In the genomic region with DNA sequence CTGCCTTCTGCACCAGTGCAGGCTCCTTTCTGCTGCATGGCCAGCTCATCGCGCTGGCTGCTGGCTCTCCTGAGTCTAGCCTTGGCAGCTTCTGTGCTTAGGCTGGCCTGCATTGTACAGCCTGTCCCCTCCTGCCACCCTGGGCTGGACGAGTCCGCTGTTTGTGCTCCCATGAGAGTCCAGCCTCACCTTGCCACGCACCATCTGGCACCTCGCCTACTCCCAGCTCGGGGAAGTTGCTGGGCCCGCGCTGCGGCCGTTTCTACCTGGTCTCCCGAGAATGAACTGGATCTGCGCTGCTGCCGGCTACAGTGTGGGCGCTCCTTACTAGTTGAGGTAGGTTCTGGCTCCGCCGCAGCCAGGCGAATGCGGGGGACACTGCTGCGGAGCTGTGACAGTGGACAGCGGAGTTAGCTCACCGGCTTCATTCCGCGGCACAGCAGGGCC, we compare ENCODE assay signal across 8 mouse cellular contexts. TPM values are rescaled to one million over a fixed set of nuclear protein-coding genes. Genes with fewer than 3 reads are reported as not detected.
A peak's percentile ranks its signal among the peaks of the same experiment; 100 is the strongest.
DNase-seq lines count a peak whose midpoint lies in the region; ATAC-seq and TF ChIP-seq lines count a peak whose summit lies in the region.

No protein-coding gene starts in this region.

- H3K27ac ChIP-seq in embryonic facial prominence, embryonic 12.5 days: no peak overlapping the region
- peak overlapping the region; percentile 54 for H3K27ac ChIP-seq in intestine, embryonic 15.5 days
- no peak overlapping the region for H3K27ac ChIP-seq in liver, embryonic 13.5 days
- no peak overlapping the region for H3K27ac ChIP-seq in neural tube, embryonic 14.5 days (ENCODE audit: low read depth, low read length)

- H3K9me3 ChIP-seq in E14TG2a.4 (ENCODE audit: low read length): no peaks in the 10 kb centered on the region
- H3K9me3 ChIP-seq in embryonic facial prominence, embryonic 12.5 days: no peaks in the 10 kb centered on the region
- no peaks in the 10 kb centered on the region for H3K9me3 ChIP-seq in intestine, embryonic 15.5 days
- no peaks in the 10 kb centered on the region for H3K9me3 ChIP-seq in liver, embryonic 13.5 days (replicated peaks)
- H3K9me3 ChIP-seq in neural tube, embryonic 14.5 days (ENCODE audit: control insufficient read depth, low read length): no peaks in the 10 kb centered on the region

- peak overlapping the region; percentile 51 for H3K9ac ChIP-seq in embryonic facial prominence, embryonic 12.5 days
- peak overlapping the region; percentile 61 for H3K9ac ChIP-seq in intestine, embryonic 15.5 days
- H3K9ac ChIP-seq in liver, embryonic 13.5 days: peak overlapping the region; percentile 47
- H3K9ac ChIP-seq in neural tube, embryonic 14.5 days (replicated peaks; ENCODE audit: low read depth, low read length): peak overlapping the region; percentile 56

- DNase-seq in NIH3T3 (ENCODE audit: low read depth): peak; percentile 29
- DNase-seq in liver, embryonic 13.5 days: no peak
- DNase-seq in frontal cortex, postnatal 25 days (ENCODE audit: low spot score in 2 of 2): no peak
- no peak for DNase-seq in gastrocnemius, postnatal 36 days

- no peaks in the 10 kb centered on the region for H3K36me3 ChIP-seq in E14TG2a.4 (ENCODE audit: insufficient read depth, low read length)
- H3K36me3 ChIP-seq in embryonic facial prominence, embryonic 12.5 days: no peaks in the 10 kb centered on the region
- H3K36me3 ChIP-seq in intestine, embryonic 15.5 days: no peaks in the 10 kb centered on the region
- H3K36me3 ChIP-seq in liver, embryonic 13.5 days: no peaks in the 10 kb centered on the region
- H3K36me3 ChIP-seq in neural tube, embryonic 14.5 days (ENCODE audit: control insufficient read depth, insufficient read depth, low read length): no peaks in the 10 kb centered on the region

- no peak for ATAC-seq in embryonic facial prominence, embryonic 12.5 days (ENCODE audit: insufficient number of reproducible peaks, insufficient read depth, low FRiP score, low TSS enrichment)
- 0 out of 2 replicates have a peak, but pooled peaks have one; percentile 20 for ATAC-seq in intestine, embryonic 15.5 days
- ATAC-seq in liver, embryonic 13.5 days (ENCODE audit: low read depth): 0 out of 2 replicates have a peak, but pooled peaks have one; percentile 26
- ATAC-seq in neural tube, embryonic 14.5 days (ENCODE audit: low read depth): peak; percentile 46; the same call in 1 of the 2 replicates

- peak overlapping the region; percentile 77 for H3K4me3 ChIP-seq in E14TG2a.4 (replicated peaks; ENCODE audit: low read length)
- H3K4me3 ChIP-seq in embryonic facial prominence, embryonic 12.5 days: peak overlapping the region; percentile 37
- peak overlapping the region; percentile 40 for H3K4me3 ChIP-seq in intestine, embryonic 15.5 days (replicated peaks)
- H3K4me3 ChIP-seq in liver, embryonic 13.5 days (replicated peaks): peak overlapping the region; percentile 43
- peak overlapping the region; percentile 30 for H3K4me3 ChIP-seq in neural tube, embryonic 14.5 days (ENCODE audit: low read depth, low read length)

- intact Hi-C loops in gastrocnemius, postnatal 36 days (cut with DNase I): loop anchor here (5.0 kb wide), 2 partner anchors 119 to 139 kb away; no protein-coding TSS in a partner anchor

- peaks cover 37% of the 10 kb centered on the region for H3K27me3 ChIP-seq in E14TG2a.4 (ENCODE audit: insufficient read depth, low read length)
- H3K27me3 ChIP-seq in embryonic facial prominence, embryonic 12.5 days: peaks cover 25% of the 10 kb centered on the region
- 0 out of 2 replicates have a peak, but pooled peaks cover 4% of the 10 kb centered on the region for H3K27me3 ChIP-seq in intestine, embryonic 15.5 days (replicated peaks)
- H3K27me3 ChIP-seq in liver, embryonic 13.5 days: peaks cover 31% of the 10 kb centered on the region
- H3K27me3 ChIP-seq in neural tube, embryonic 14.5 days (ENCODE audit: control insufficient read depth, insufficient read depth, low read length): no peaks in the 10 kb centered on the region

- peak overlapping the region; percentile 70 for H3K4me2 ChIP-seq in embryonic facial prominence, embryonic 12.5 days (replicated peaks)
- peak overlapping the region; percentile 73 for H3K4me2 ChIP-seq in intestine, embryonic 15.5 days (replicated peaks)
- peak overlapping the region; percentile 63 for H3K4me2 ChIP-seq in liver, embryonic 13.5 days
- H3K4me2 ChIP-seq in neural tube, embryonic 14.5 days (ENCODE audit: low read depth, low read length): peak overlapping the region; percentile 66

- no peak for TF ChIP-seq CTCF in E14TG2a.4 (conservative IDR thresholded peaks at IDR 0.05; ENCODE audit: low read length)

- H3K4me1 ChIP-seq in E14TG2a.4 (replicated peaks; ENCODE audit: low read depth, low read length): peaks cover 26% of the 10 kb centered on the region
- H3K4me1 ChIP-seq in embryonic facial prominence, embryonic 12.5 days: no peaks in the 10 kb centered on the region; the same call in 1 of the 2 replicates
- H3K4me1 ChIP-seq in intestine, embryonic 15.5 days (replicated peaks): peaks cover 19% of the 10 kb centered on the region
- H3K4me1 ChIP-seq in liver, embryonic 13.5 days (replicated peaks): peaks cover 12% of the 10 kb centered on the region
- H3K4me1 ChIP-seq in neural tube, embryonic 14.5 days (ENCODE audit: control insufficient read depth, insufficient read depth, low read length): peaks cover 6% of the 10 kb centered on the region; the same call in 1 of the 2 replicates

- WGBS in embryonic facial prominence, embryonic 12.5 days: under 1% methylated on average over 24 of the region's 24 CpGs
- 4% methylated on average over 24 of the region's 24 CpGs for WGBS in intestine, embryonic 15.5 days
- WGBS in liver, embryonic 13.5 days (ENCODE audit: insufficient replicate concordance): 13% methylated on average over 24 of the region's 24 CpGs
- under 1% methylated on average over 24 of the region's 24 CpGs for WGBS in neural tube, embryonic 14.5 days

RNA-seq across cellular contexts. Expression of gene Zfp747, which starts 12.4 kb away (rescaled TPM):
- 9.3 and 10.5 TPM in 2 replicates for polyA plus RNA-seq in embryonic facial prominence, embryonic 12.5 days (2016; fragmentation: Nextera tagmentation; extraction: Ambion mirVana)
- 10.5 and 11.5 TPM in 2 replicates for polyA plus RNA-seq in intestine, embryonic 15.5 days (2015; fragmentation: Nextera tagmentation; extraction: Ambion mirVana)
- polyA plus RNA-seq in liver, embryonic 13.5 days (2015; fragmentation: Nextera tagmentation; extraction: Ambion mirVana): 1.7 and 2.1 TPM in 2 replicates
- polyA plus RNA-seq in neural tube, embryonic 14.5 days (2014; fragmentation: Nextera tagmentation; extraction: Ambion mirVana): 8.4 and 9.1 TPM in 2 replicates
- 1 to 10 TPM; 1.6 to 3.2 TPM for total RNA-seq in gastrocnemius, postnatal 36 days (2021)

RNA-seq across cellular contexts. Expression of gene Zfp768, which starts 18.1 kb away (rescaled TPM):
- polyA plus RNA-seq in embryonic facial prominence, embryonic 12.5 days (2016; fragmentation: Nextera tagmentation; extraction: Ambion mirVana): 22.3 and 22.5 TPM in 2 replicates
- polyA plus RNA-seq in intestine, embryonic 15.5 days (2015; fragmentation: Nextera tagmentation; extraction: Ambion mirVana): 18.9 and 19.9 TPM in 2 replicates
- polyA plus RNA-seq in liver, embryonic 13.5 days (2015; fragmentation: Nextera tagmentation; extraction: Ambion mirVana): 3.1 and 3.5 TPM in 2 replicates
- polyA plus RNA-seq in neural tube, embryonic 14.5 days (2014; fragmentation: Nextera tagmentation; extraction: Ambion mirVana): 3.3 and 6.0 TPM in 2 replicates
- 10 to 100 TPM; 29.4 to 30.7 TPM for total RNA-seq in gastrocnemius, postnatal 36 days (2021)

RNA-seq across cellular contexts. Expression of gene 9130019O22Rik, which starts 23.5 kb away (rescaled TPM):
- polyA plus RNA-seq in embryonic facial prominence, embryonic 12.5 days (2016; fragmentation: Nextera tagmentation; extraction: Ambion mirVana): 6.0 and 6.9 TPM in 2 replicates
- 6.3 TPM in 2 replicates for polyA plus RNA-seq in intestine, embryonic 15.5 days (2015; fragmentation: Nextera tagmentation; extraction: Ambion mirVana)
- polyA plus RNA-seq in liver, embryonic 13.5 days (2015; fragmentation: Nextera tagmentation; extraction: Ambion mirVana): 1.3 and 1.4 TPM in 2 replicates
- polyA plus RNA-seq in neural tube, embryonic 14.5 days (2014; fragmentation: Nextera tagmentation; extraction: Ambion mirVana): 5.6 and 6.7 TPM in 2 replicates
- total RNA-seq in gastrocnemius, postnatal 36 days (2021): 1 to 10 TPM; 1.3 to 2.0 TPM

RNA-seq across cellular contexts. Expression of gene E430018J23Rik, which starts 29.9 kb away (rescaled TPM):
- polyA plus RNA-seq in embryonic facial prominence, embryonic 12.5 days (2016; fragmentation: Nextera tagmentation; extraction: Ambion mirVana): 6.9 and 7.8 TPM in 2 replicates
- 8.0 and 9.3 TPM in 2 replicates for polyA plus RNA-seq in intestine, embryonic 15.5 days (2015; fragmentation: Nextera tagmentation; extraction: Ambion mirVana)
- polyA plus RNA-seq in liver, embryonic 13.5 days (2015; fragmentation: Nextera tagmentation; extraction: Ambion mirVana): 1.3 and 1.4 TPM in 2 replicates
- 6.0 and 7.8 TPM in 2 replicates for polyA plus RNA-seq in neural tube, embryonic 14.5 days (2014; fragmentation: Nextera tagmentation; extraction: Ambion mirVana)
- total RNA-seq in gastrocnemius, postnatal 36 days (2021): 1 to 10 TPM; 1.3 to 2.6 TPM

RNA-seq across cellular contexts. Expression of gene Zfp764, which starts 43.1 kb away (rescaled TPM):
- 7.9 and 8.5 TPM in 2 replicates for polyA plus RNA-seq in embryonic facial prominence, embryonic 12.5 days (2016; fragmentation: Nextera tagmentation; extraction: Ambion mirVana)
- 7.5 and 8.3 TPM in 2 replicates for polyA plus RNA-seq in intestine, embryonic 15.5 days (2015; fragmentation: Nextera tagmentation; extraction: Ambion mirVana)
- 1.1 and 1.8 TPM in 2 replicates for polyA plus RNA-seq in liver, embryonic 13.5 days (2015; fragmentation: Nextera tagmentation; extraction: Ambion mirVana)
- polyA plus RNA-seq in neural tube, embryonic 14.5 days (2014; fragmentation: Nextera tagmentation; extraction: Ambion mirVana): 5.5 and 5.7 TPM in 2 replicates
- 1 to 10 TPM in 1 of 2 experiments, under 1 TPM in 1; 0.89 to 2.1 TPM for total RNA-seq in gastrocnemius, postnatal 36 days (2021)
